Mouse (Mus musculus): ENCODE results near the gene Hkdc1. TPM values are rescaled to one million over a fixed set of nuclear protein-coding genes. Genes with fewer than 3 reads are reported as not detected.
A peak's percentile ranks its signal among the peaks of the same experiment; 100 is the strongest.

The Hkdc1 gene
- polyA plus RNA-seq, 1 experiment: 0.02 TPM

DNA sequence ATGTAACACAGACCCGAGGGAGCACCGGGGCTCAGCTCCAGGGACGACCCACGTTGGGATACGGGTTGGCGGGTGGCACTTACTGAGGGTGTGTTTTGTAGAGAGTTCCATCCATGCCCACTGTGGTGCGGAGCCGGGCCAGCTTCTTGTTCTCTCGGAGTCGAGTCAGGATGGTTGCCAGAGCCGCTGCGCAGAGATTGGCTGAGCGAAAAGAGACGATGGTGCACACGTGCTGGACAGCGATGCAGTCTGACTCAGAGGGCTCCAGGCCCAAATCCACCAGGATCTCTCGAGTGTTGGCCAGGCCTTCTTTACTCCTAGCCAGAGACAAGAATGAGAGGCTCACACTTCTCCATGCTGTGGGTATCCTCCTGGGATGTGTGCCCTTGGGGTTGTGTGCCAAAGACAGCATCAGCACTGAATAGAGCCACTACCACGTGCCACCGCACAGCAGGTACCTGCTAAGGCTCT lies 20.6 kb downstream of the Hkdc1 start:
- no peaks in the 10 kb centered on the region for H3K36me3 ChIP-seq (ENCODE audit: control insufficient read depth, insufficient read depth)
- peak; percentile 33 for TF ChIP-seq REST (IDR thresholded peaks at IDR 0.05; ENCODE audit: insufficient read depth, insufficient read length)
- TF ChIP-seq POLR2A (IDR thresholded peaks at IDR 0.05; ENCODE audit: insufficient read length, low read depth): no peak

DNA sequence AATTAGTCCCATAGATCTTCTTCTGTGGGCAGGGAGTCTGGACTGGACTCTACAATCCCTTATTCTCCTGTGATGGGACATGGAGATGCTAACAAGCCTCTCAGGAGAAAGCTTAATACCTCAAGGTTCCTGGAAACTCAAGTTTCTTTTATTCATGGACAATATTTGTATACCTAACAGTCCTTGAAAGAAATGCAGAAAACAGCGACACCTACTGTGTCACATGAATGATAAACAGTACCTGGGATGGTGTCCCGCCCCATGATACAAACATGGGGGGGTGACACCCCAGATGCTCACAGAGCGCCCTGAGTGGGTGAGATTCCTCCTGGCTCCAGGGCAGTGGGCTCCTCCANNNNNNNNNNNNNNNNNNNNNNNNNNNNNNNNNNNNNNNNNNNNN lies 39.3 kb downstream of the Hkdc1 start:
- H3K36me3 ChIP-seq (ENCODE audit: control insufficient read depth, insufficient read depth): no peaks in the 10 kb centered on the region
- H3K4me2 ChIP-seq (ENCODE audit: low read depth): no peak overlapping the region
- no peak overlapping the region for H3ac ChIP-seq (ENCODE audit: control insufficient read depth, insufficient read length)
- H3K79me2 ChIP-seq (ENCODE audit: control insufficient read depth, insufficient read depth): no peaks in the 10 kb centered on the region
- peaks cover 27% of the 10 kb centered on the region for H3K27me3 ChIP-seq (ENCODE audit: control insufficient read depth, insufficient read depth, insufficient read length)
- TF ChIP-seq MYOD1 (IDR thresholded peaks at IDR 0.05; ENCODE audit: control insufficient read depth in 1 of 3, insufficient read length in 2 of 3, low read depth in 2 of 3): no peak
- no peak for TF ChIP-seq USF1 (IDR thresholded peaks at IDR 0.05; ENCODE audit: low read depth)
- TF ChIP-seq MYOG (IDR thresholded peaks at IDR 0.05; ENCODE audit: control insufficient read depth in 1 of 3, insufficient read depth in 1 of 3, insufficient read length in 2 of 3, low read depth in 2 of 3): no peak
- no peak for TF ChIP-seq TCF12 (IDR thresholded peaks at IDR 0.05; ENCODE audit: insufficient read depth, poor library complexity, severe bottlenecking)
- TF ChIP-seq MAX (IDR thresholded peaks at IDR 0.05; ENCODE audit: low read depth): no peak
- no peak for TF ChIP-seq POLR2AphosphoS2 (IDR thresholded peaks at IDR 0.05; ENCODE audit: insufficient read length, low read depth)
- no peak for TF ChIP-seq SRF (IDR thresholded peaks at IDR 0.05; ENCODE audit: control insufficient read depth, insufficient read length, low read depth)
- TF ChIP-seq POLR2A (IDR thresholded peaks at IDR 0.05; ENCODE audit: insufficient read length, low read depth): no peak
- TF ChIP-seq E2F4 (IDR thresholded peaks at IDR 0.05; ENCODE audit: insufficient read depth): no peak
- no peak for TF ChIP-seq REST (IDR thresholded peaks at IDR 0.05; ENCODE audit: insufficient read depth, insufficient read length)
- no peak for TF ChIP-seq TCF3 (IDR thresholded peaks at IDR 0.05; ENCODE audit: insufficient read length, low read depth)
- no peak for TF ChIP-seq CEBPB (IDR thresholded peaks at IDR 0.05; ENCODE audit: insufficient read depth, poor library complexity, severe bottlenecking)
- no peak overlapping the region for H3K4me3 ChIP-seq

More for the DNA sequence above, 20.6 kb downstream of the Hkdc1 start:
- Histone ChIP-seq H3ac (ENCODE audit: control insufficient read depth, insufficient read length) (no peak overlapping the region), H3K27me3 (ENCODE audit: control insufficient read depth, insufficient read depth, insufficient read length) (peaks cover 25% of the 10 kb centered on the region), H3K4me3 (no peak overlapping the region), H3K4me2 (ENCODE audit: low read depth) (no peak overlapping the region), H3K79me2 (ENCODE audit: control insufficient read depth, insufficient read depth) (no peaks in the 10 kb centered on the region)

DNA sequence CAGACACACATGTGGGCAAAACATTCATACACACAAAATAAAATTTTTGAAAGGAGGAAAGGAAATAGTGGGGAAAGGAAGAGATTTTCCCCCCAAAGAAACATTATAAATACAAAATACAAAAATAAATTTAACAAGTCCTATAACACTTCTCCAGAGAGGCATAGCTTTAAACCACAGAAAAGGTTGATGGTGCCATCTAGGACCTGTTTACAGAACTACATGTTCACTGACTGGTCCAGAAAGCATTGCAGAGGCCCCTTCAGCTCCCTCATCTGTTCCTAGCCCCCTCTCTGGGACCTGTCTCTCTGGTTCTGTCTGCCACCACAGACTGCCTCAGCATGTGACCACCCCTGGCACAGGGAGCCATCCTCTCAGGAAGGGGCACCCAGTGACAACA lies 41.4 kb downstream of the Hkdc1 start:
- Histone ChIP-seq H3K79me2 (ENCODE audit: control insufficient read depth, insufficient read depth) (no peaks in the 10 kb centered on the region), H3ac (ENCODE audit: control insufficient read depth, insufficient read length) (no peak overlapping the region), H3K27me3 (ENCODE audit: control insufficient read depth, insufficient read depth, insufficient read length) (peaks cover 29% of the 10 kb centered on the region), H3K4me3 (no peak overlapping the region), H3K4me2 (ENCODE audit: low read depth) (no peak overlapping the region), H3K36me3 (ENCODE audit: control insufficient read depth, insufficient read depth) (no peaks in the 10 kb centered on the region)
- no peak for TF ChIP-seq POLR2AphosphoS2 (IDR thresholded peaks at IDR 0.05; ENCODE audit: insufficient read length, low read depth)
- TF ChIP-seq USF1 (IDR thresholded peaks at IDR 0.05; ENCODE audit: low read depth): no peak
- TF ChIP-seq MYOG (IDR thresholded peaks at IDR 0.05; ENCODE audit: control insufficient read depth in 1 of 3, insufficient read depth in 1 of 3, insufficient read length in 2 of 3, low read depth in 2 of 3): no peak
- no peak for TF ChIP-seq POLR2A (IDR thresholded peaks at IDR 0.05; ENCODE audit: insufficient read length, low read depth)
- no peak for TF ChIP-seq TCF12 (IDR thresholded peaks at IDR 0.05; ENCODE audit: insufficient read depth, poor library complexity, severe bottlenecking)
- no peak for TF ChIP-seq REST (IDR thresholded peaks at IDR 0.05; ENCODE audit: insufficient read depth, insufficient read length)
- TF ChIP-seq MYOD1 (IDR thresholded peaks at IDR 0.05; ENCODE audit: control insufficient read depth in 1 of 3, insufficient read length in 2 of 3, low read depth in 2 of 3): no peak
- TF ChIP-seq CEBPB (IDR thresholded peaks at IDR 0.05; ENCODE audit: insufficient read depth, poor library complexity, severe bottlenecking): no peak
- TF ChIP-seq E2F4 (IDR thresholded peaks at IDR 0.05; ENCODE audit: insufficient read depth): no peak
- TF ChIP-seq SRF (IDR thresholded peaks at IDR 0.05; ENCODE audit: control insufficient read depth, insufficient read length, low read depth): no peak
- no peak for TF ChIP-seq MAX (IDR thresholded peaks at IDR 0.05; ENCODE audit: low read depth)
- no peak for TF ChIP-seq TCF3 (IDR thresholded peaks at IDR 0.05; ENCODE audit: insufficient read length, low read depth)

- Histone ChIP-seq H3K36me3 (ENCODE audit: control insufficient read depth, insufficient read depth) (no peaks in the 10 kb centered on the region), H3K4me3 (no peak within 1 kb of the TSS), H3K79me2 (ENCODE audit: control insufficient read depth, insufficient read depth) (no peaks in the 10 kb centered on the region), H3K27me3 (ENCODE audit: control insufficient read depth, insufficient read depth, insufficient read length) (peaks cover 28% of the 10 kb centered on the region), H3ac (ENCODE audit: control insufficient read depth, insufficient read length) (no peak within 1 kb of the TSS), H3K4me2 (ENCODE audit: low read depth) (no peak within 1 kb of the TSS)
- TF ChIP-seq E2F4 (IDR thresholded peaks at IDR 0.05; ENCODE audit: insufficient read depth): no peak
- TF ChIP-seq CEBPB (IDR thresholded peaks at IDR 0.05; ENCODE audit: insufficient read depth, poor library complexity, severe bottlenecking): no peak
- no peak for TF ChIP-seq TCF3 (IDR thresholded peaks at IDR 0.05; ENCODE audit: insufficient read length, low read depth)
- no peak for TF ChIP-seq POLR2AphosphoS2 (IDR thresholded peaks at IDR 0.05; ENCODE audit: insufficient read length, low read depth)
- no peak for TF ChIP-seq SRF (IDR thresholded peaks at IDR 0.05; ENCODE audit: control insufficient read depth, insufficient read length, low read depth)
- TF ChIP-seq REST (IDR thresholded peaks at IDR 0.05; ENCODE audit: insufficient read depth, insufficient read length): no peak
- TF ChIP-seq MYOD1 (IDR thresholded peaks at IDR 0.05; ENCODE audit: control insufficient read depth in 1 of 3, insufficient read length in 2 of 3, low read depth in 2 of 3): no peak
- TF ChIP-seq USF1 (IDR thresholded peaks at IDR 0.05; ENCODE audit: low read depth): no peak
- TF ChIP-seq POLR2A (IDR thresholded peaks at IDR 0.05; ENCODE audit: insufficient read length, low read depth): no peak
- TF ChIP-seq MYOG (IDR thresholded peaks at IDR 0.05; ENCODE audit: control insufficient read depth in 1 of 3, insufficient read depth in 1 of 3, insufficient read length in 2 of 3, low read depth in 2 of 3): no peak
- no peak for TF ChIP-seq TCF12 (IDR thresholded peaks at IDR 0.05; ENCODE audit: insufficient read depth, poor library complexity, severe bottlenecking)
- no peak for TF ChIP-seq MAX (IDR thresholded peaks at IDR 0.05; ENCODE audit: low read depth)
Observed at GRCm38 (mm10) chr10:62379808-62380207, 42.5 kb downstream of the Hkdc1 start, which contains the start of gene Hk1. Gene Hk1, minus strand, starts transcription at chr10:62379908.

DNA sequence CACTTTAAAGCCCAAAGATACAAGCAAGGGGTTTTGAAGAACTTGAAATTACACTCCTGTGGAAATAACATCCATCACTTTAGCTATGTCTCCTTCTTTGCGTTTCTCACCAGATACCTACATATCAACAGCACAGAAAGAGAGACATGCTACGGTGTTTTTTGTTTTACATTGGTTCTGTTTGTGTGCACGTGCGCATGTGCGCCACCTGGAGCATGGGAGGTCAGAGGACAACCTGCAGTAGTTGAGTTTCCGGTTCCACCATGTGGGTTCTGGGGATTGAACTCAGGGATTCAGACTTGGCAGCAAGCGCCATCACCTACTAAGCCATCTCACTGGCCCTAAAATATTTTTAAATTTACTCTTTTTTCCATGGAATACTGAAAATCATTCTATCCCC lies 63.5 kb downstream of the Hkdc1 start:
- Histone ChIP-seq H3K36me3 (ENCODE audit: control insufficient read depth, insufficient read depth) (no peaks in the 10 kb centered on the region), H3ac (ENCODE audit: control insufficient read depth, insufficient read length) (no peak overlapping the region), H3K4me2 (ENCODE audit: low read depth) (no peak overlapping the region), H3K79me2 (ENCODE audit: control insufficient read depth, insufficient read depth) (no peaks in the 10 kb centered on the region), H3K27me3 (ENCODE audit: control insufficient read depth, insufficient read depth, insufficient read length) (peaks cover 17% of the 10 kb centered on the region), H3K4me3 (no peak overlapping the region)
- TF ChIP-seq E2F4 (IDR thresholded peaks at IDR 0.05; ENCODE audit: insufficient read depth) (no peak), TCF12 (IDR thresholded peaks at IDR 0.05; ENCODE audit: insufficient read depth, poor library complexity, severe bottlenecking) (no peak), REST (IDR thresholded peaks at IDR 0.05; ENCODE audit: insufficient read depth, insufficient read length) (no peak), MYOD1 (IDR thresholded peaks at IDR 0.05; ENCODE audit: control insufficient read depth in 1 of 3, insufficient read length in 2 of 3, low read depth in 2 of 3) (no peak), SRF (IDR thresholded peaks at IDR 0.05; ENCODE audit: control insufficient read depth, insufficient read length, low read depth) (no peak), USF1 (IDR thresholded peaks at IDR 0.05; ENCODE audit: low read depth) (no peak), POLR2A (IDR thresholded peaks at IDR 0.05; ENCODE audit: insufficient read length, low read depth) (no peak), MAX (IDR thresholded peaks at IDR 0.05; ENCODE audit: low read depth) (no peak), CEBPB (IDR thresholded peaks at IDR 0.05; ENCODE audit: insufficient read depth, poor library complexity, severe bottlenecking) (no peak), TCF3 (IDR thresholded peaks at IDR 0.05; ENCODE audit: insufficient read length, low read depth) (no peak), MYOG (IDR thresholded peaks at IDR 0.05; ENCODE audit: control insufficient read depth in 1 of 3, insufficient read depth in 1 of 3, insufficient read length in 2 of 3, low read depth in 2 of 3) (no peak), POLR2AphosphoS2 (IDR thresholded peaks at IDR 0.05; ENCODE audit: insufficient read length, low read depth) (no peak)
